Mouse (Mus musculus): Measurements from ENCODE around the gene Tfdp2. TPM values are rescaled to one million over a fixed set of nuclear protein-coding genes. Genes with fewer than 3 reads are reported as not detected.
"Not testable (repeated sequence)": the region's sequence is repeated elsewhere in the genome, so short reads cannot be mapped to it uniquely, and the experiment has no call there.

Tfdp2 gene
- total RNA-seq, 2 experiments from 2014 or later = 32.0 to 33.1 TPM

GRCm38 (mm10) chr9:96320551-96320980, 124.5 kb downstream of the Tfdp2 start:
- DNase-seq (ENCODE audit: extremely low spot score in 1 of 2, low spot score in 2 of 2) = peak in 1 of 2 experiments; percentile 25
- intact Hi-C loops (cut with DNase I) = no loop called here
- Histone ChIP-seq H3K4me3 (no peak overlapping the region), H3K27ac (peak overlapping the region; percentile 34; the same call in 1 of the 2 replicates)
- TF ChIP-seq CTCF (IDR thresholded peaks at IDR 0.05) = no peak

DNA sequence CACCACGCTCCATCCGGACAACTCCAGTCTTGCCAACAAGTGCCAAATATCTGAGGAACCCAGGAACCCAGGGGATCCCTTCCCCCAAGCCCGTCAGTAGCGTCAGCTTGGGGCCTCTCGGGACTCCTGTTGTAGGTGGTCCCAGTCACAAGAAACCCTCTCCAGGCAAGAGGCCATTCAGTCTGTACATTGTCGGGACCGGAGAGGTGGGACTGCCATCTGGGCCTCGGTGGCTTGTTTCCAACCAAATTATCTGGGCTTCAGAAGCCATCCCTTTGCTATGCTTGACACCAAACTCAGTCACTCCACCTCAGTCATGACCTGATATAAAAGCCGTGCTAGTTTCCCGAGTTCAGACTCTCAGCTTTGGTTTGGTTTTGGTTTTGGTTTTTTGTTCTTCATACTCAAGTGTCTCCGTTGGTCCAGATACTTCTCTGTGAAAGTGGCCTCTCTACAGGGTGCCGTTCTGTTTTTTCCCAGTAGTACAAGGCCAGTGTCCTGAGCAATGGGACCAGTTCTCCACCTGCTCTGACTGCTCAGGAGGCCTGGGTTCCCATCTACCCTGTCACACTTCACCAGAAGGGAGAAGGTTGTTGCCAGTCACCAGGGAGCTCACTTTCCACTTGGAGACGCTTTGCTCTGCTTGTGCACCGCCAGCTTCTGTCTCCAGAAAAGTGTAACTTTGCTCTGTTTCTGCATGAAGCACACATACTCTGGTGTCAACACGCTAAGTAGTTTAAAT, 126.5 kb downstream of the Tfdp2 start:
- TF ChIP-seq CTCF (IDR thresholded peaks at IDR 0.05) = no peak
- intact Hi-C loops (cut with DNase I) = no loop called here
- H3K4me3 ChIP-seq = no peak overlapping the region
- no peak for DNase-seq (ENCODE audit: extremely low spot score in 1 of 2, low spot score in 2 of 2)
- no peak overlapping the region for H3K27ac ChIP-seq

GRCm38 (mm10) chr9:96324502-96324901, 128.4 kb downstream of the Tfdp2 start:
- no peak for TF ChIP-seq CTCF (IDR thresholded peaks at IDR 0.05)
- Histone ChIP-seq H3K27ac (no peak overlapping the region), H3K4me3 (no peak overlapping the region)
- intact Hi-C loops (cut with DNase I) = no loop called here
- no peak for DNase-seq (ENCODE audit: extremely low spot score in 1 of 2, low spot score in 2 of 2)

- Histone ChIP-seq H3K27ac (no peak overlapping the region), H3K4me3 (no peak overlapping the region)
- no peak for TF ChIP-seq CTCF (IDR thresholded peaks at IDR 0.05)
- intact Hi-C loops (cut with DNase I) = no loop called here
- DNase-seq (ENCODE audit: extremely low spot score in 1 of 2, low spot score in 2 of 2) = no peak
These were observed 130.4 kb downstream of the Tfdp2 start for GRCm38 (mm10) chr9:96326496-96326923.

DNA sequence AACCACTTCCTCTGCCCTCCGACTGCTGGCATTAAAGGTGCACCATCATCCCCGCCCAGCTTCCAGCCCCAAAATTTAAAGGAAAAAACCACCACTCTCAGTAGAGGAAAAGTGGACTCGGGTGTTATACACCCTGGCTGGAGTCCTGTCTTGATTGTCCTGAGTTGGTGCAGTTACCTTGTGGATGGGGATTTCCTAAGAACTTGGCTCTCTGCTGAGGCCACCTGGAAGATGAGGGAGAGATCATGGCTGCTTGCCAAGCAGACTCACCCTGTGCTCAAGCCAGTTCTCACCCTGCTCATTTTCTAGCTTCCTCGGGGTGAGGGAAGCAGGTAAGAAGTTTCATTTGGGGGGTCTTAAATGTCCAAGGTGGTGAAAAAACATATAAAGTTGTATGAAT, 132.2 kb downstream of the Tfdp2 start:
- DNase-seq (ENCODE audit: extremely low spot score in 1 of 2, low spot score in 2 of 2) = no peak
- no peak for TF ChIP-seq CTCF (IDR thresholded peaks at IDR 0.05)

DNA sequence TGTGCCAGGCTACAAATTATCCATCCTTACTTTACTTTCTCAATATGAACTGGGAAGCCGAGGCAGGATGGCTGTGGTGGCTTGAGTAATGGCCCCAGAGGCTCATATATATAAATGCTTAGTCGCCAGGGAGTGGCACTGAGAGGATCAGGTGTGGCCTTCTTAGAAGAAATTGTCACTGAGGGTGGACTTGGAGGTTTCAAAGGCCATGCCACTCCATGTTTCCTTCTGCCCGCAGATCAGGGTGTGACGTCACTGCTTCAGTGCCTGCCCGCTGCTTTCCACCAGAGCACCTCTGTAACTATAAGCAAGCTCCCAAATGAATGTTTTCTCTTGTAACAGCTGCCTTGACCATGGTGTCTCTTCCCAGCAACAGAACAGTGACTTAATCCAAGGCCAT, 135.1 kb downstream of the Tfdp2 start:
- TF ChIP-seq CTCF (IDR thresholded peaks at IDR 0.05) = no peak
- no peak for DNase-seq (ENCODE audit: extremely low spot score in 1 of 2, low spot score in 2 of 2)
- intact Hi-C loops (cut with DNase I) = no loop called here
- Histone ChIP-seq H3K4me3 (no peak overlapping the region), H3K27ac (no peak overlapping the region)

More for the DNA sequence above, 132.2 kb downstream of the Tfdp2 start:
- intact Hi-C loops (cut with DNase I) = no loop called here
- Histone ChIP-seq H3K27ac (no peak overlapping the region), H3K4me3 (no peak overlapping the region)

DNA sequence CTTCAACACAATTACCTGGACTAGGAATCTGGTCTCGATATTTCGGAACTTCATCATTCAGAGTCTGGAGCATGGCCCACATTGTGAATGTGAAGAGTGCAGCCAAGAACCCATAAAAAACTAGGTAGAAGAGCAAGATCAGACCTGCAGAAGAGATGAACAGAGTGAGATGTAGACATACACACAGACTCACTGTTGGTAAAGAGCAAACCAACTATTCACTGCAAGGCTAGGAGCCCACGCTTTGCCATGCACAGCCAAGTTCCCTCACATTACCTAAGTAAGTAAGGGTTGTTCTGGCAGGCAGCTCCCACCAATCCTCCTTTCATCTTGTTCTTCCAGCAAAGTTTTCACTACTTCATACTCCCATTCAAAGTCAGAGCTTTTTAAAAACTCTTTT, 149.7 kb downstream of the Tfdp2 start:
- TF ChIP-seq CTCF (IDR thresholded peaks at IDR 0.05) = no peak
- Histone ChIP-seq H3K27ac (no peak overlapping the region), H3K4me3 (no peak overlapping the region)
- DNase-seq (ENCODE audit: extremely low spot score in 1 of 2, low spot score in 2 of 2) = no peak
- intact Hi-C loops (cut with DNase I) = no loop called here

DNA sequence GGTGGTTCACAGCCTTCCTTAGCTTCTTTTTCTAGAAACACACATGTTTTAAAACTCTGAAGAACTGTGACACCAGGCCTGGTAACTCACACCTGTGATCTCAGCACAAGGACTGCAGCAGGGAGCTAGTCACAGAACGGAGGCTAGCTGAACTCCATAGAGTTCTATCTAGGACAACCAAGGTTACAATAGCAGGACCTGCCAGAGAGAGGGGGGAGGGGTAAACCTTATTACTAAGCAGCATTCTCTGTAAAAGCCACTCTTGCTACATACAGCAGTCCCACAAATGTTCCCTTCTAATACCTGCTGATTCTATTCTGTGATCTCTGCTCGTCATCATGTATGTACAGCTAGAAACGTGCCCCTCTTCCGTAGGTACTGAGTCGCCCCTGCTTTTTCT, 152.8 kb downstream of the Tfdp2 start:
- H3K27ac ChIP-seq = no peak overlapping the region
- TF ChIP-seq CTCF (IDR thresholded peaks at IDR 0.05) = no peak
- H3K4me3 ChIP-seq = no peak overlapping the region
- intact Hi-C loops (cut with DNase I) = no loop called here
- no peak for DNase-seq (ENCODE audit: extremely low spot score in 1 of 2, low spot score in 2 of 2)

GRCm38 (mm10) chr9:96350010-96350409, 153.9 kb downstream of the Tfdp2 start:
- peak; percentile 46 to 48 for DNase-seq (ENCODE audit: extremely low spot score in 1 of 2, low spot score in 2 of 2)
- peak; percentile 79 for TF ChIP-seq CTCF (IDR thresholded peaks at IDR 0.05)
- Histone ChIP-seq H3K4me3 (no peak overlapping the region), H3K27ac (no peak overlapping the region)
- intact Hi-C loops (cut with DNase I) = loop anchor here (1.0 to 5.0 kb wide), 2 partner anchors 142 to 197 kb away; no protein-coding TSS in a partner anchor

GRCm38 (mm10) chr9:96350476-96350875, 154.4 kb downstream of the Tfdp2 start:
- intact Hi-C loops (cut with DNase I) = loop anchor here (1.0 to 5.0 kb wide), 2 partner anchors 142 to 197 kb away; no protein-coding TSS in a partner anchor
- Histone ChIP-seq H3K27ac (no peak overlapping the region), H3K4me3 (no peak overlapping the region)
- DNase-seq (ENCODE audit: extremely low spot score in 1 of 2, low spot score in 2 of 2) = no peak
- TF ChIP-seq CTCF (IDR thresholded peaks at IDR 0.05) = no peak

GRCm38 (mm10) chr9:96351771-96352170, 155.7 kb downstream of the Tfdp2 start:
- H3K4me3 ChIP-seq; H3K27ac ChIP-seq; DNase-seq (ENCODE audit: extremely low spot score in 1 of 2, low spot score in 2 of 2): not testable (repeated sequence)
- intact Hi-C loops (cut with DNase I) = loop anchor here (5.0 kb wide), 1 partner anchor 196 kb away; no protein-coding TSS in a partner anchor

DNA sequence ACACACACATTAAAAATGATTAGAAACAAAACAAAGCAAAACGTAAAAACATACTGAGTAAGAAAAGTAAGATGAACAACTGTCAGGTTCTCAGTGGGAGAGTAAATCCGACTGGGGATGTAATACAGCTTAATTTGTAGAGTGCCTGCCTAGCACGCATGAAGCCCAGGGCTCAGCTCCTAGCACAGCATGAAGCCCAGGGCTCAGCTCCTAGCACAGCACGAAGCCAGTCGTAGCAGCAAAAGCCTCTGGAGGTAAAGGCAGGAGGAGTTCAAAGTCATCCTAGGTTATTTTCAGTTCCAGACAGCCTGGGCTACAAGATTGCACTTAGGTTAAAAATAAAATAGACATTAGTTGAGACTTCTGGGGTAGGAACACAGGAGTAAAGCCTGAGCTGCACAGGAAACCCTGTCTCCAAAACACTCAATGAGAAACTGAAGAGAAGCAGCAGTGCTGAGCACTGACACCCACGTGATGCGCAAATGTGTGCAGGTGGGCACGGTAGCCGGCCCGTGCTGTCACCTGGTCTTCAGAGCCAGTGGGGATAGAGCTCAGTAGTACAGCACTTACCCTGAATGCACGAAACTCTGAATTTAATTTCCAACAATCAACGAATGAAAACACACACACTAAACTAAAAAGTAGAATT, 157.2 kb downstream of the Tfdp2 start:
- TF ChIP-seq CTCF (IDR thresholded peaks at IDR 0.05) = no peak
- H3K4me3 ChIP-seq = no peak overlapping the region
- H3K27ac ChIP-seq = no peak overlapping the region
- DNase-seq (ENCODE audit: extremely low spot score in 1 of 2, low spot score in 2 of 2) = no peak
- intact Hi-C loops (cut with DNase I) = loop anchor here (5.0 kb wide), 1 partner anchor 194 kb away; no protein-coding TSS in a partner anchor
